Mouse (Mus musculus): ENCODE measurements around the gene Gm15557.

DNA sequence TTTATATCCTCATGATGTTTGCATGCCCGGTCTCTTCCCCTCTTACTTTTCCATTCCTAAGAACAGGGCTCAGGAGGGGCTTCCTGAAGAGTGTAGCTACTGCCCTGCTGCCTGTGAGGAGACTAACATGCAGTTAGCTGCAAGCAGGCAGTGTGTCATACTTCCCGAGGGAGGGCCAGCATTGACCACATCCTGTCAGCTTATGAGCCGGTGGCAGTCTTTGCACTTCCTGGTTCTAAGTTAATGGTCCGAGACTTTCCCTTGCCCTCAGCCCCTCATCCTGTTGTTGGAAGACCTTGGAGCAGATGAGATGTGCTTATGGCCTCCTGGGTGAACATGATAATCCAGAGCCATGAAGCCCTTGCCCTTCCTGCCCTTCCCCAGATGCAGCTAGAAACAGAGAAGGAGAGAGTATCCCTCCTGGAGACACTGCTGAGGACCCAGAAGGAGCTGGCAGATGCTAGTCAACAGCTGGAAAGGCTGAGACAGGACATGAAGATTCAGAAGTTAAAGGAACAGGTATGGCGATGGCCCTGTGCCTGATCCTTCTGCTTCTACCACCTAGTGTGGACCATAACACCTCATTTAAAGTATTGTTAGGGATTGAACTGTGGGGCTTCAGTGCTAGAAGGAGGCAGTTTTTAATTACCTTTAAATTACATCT is 38.9 kb downstream of the Gm15557 start:
- TF ChIP-seq CTCF (conservative IDR thresholded peaks at IDR 0.05; ENCODE audit: insufficient read depth, insufficient read length, low read depth, low read length) = no peak
- no peak for TF ChIP-seq POLR2A (IDR thresholded peaks at IDR 0.05; ENCODE audit: low read depth, low read length)
